Mouse (Mus musculus) right cerebral cortex, postnatal 10 days (tissue): ENCODE results near the gene Trip6.

Experiments used
- DNase-seq, 2 experiments: peaks; one replicate each; pipeline ENCODE4 v3.0.0; 2021; ENCODE audit warnings: low spot score in 2 of 2

The Trip6 gene

DNA sequence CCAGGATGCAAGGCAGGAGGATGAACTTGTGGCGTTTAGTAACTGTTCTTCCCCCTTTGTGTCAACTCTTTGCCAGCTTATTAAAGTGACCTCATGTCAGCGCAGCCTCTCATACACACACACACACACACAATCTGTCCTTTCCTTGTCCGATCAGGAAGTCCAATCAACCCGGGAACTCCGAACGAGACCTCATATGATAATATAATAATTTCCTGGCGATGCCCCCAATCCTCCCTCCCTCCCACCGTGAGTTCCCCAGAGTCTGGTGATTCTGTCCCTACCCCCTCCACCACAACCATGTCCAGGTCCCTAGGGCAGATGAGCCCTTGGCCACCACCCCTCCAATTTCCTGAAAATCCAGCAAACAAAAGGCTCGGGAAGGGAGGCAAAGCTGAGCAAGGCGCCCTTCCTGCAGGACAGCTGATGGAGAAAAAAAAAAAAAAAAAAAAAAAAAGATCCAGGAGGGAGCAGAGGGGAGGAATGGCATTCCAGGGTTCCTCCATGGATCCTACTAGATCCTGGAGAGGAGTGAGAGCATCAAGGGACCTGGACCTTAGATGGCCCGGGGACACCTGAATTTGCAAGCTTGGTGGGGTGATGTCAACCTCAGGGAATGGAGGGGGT is 24.6 kb upstream of the Trip6 start:
- no peak for DNase-seq

DNA sequence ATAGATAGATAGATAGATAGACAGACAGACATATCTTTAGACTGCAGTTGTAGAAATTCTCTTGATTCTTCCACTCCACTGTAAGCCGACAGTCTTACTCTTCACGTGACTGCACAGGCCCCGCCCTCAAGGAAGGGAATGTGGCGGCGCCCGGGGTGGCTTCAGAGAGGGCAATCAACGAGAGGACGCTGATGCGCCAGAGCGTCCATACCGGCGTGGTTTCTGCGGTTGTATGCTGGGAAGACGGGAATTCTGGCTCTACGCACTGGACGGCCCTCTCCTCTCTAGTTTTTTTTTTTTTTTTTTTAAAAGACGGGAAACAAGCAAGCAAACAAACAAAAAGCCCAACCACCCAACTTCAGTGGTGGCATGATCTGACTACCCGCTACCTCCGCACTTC is 24.1 kb upstream of the Trip6 start:
- DNase-seq: peak; percentile 96

DNA sequence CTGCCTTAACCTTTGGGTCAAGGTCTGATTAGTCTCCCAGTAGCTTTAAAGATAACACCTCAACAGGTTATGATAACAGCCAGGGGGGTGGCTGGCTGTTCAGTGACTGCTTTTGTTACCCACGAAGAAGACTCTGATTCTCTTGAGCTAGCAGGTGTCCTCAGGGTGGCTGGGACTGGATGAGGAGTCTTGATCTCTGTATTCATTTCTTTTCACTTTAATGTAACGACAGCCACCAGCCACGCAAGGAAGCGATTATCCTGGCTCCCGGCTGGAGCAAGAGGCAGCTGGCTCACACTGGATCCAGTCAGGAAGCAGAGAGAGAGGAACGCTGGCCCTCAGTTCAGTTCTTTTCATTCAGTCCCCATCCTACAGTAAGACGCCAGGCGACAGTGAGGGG is 23.0 kb upstream of the Trip6 start:
- no peak for DNase-seq

DNA sequence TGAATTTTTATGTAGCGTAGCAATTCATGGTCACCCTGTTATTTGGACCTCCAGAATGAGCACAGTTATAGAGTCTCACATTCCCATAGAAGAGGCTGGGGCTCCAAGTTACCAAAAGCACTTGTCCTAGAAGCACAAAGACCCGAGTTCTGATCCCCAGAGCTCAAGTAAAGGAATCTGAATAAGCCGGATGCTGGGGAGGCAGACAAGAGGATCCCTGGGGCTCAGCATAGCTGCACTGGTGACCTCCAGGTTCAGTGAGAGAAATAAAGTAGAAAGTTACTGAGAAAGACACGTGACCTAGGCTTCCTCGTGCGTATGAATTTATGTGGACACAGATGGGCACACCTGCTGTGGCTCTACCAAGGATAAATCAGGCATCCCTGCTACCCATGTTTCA is 20.9 kb upstream of the Trip6 start:
- DNase-seq: no peak

DNA sequence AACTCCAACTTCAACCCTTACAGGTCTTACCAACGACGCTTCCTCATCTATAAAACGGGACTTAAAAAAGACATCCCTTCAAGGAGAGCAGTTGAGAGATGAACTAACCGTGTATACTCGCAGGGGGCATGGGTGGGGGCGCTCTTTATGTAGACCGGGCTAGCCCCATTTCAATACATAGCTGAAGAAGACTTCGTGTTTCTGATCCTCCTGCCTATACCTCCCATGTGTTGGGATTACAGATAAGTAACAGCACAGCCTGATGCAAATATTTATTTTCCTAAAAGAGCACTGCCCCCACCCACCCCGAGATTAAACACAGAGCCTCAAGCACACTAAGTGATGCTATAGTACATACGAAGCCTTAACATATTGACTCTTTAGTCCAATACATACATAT is 20.1 kb upstream of the Trip6 start:
- no peak for DNase-seq

DNA sequence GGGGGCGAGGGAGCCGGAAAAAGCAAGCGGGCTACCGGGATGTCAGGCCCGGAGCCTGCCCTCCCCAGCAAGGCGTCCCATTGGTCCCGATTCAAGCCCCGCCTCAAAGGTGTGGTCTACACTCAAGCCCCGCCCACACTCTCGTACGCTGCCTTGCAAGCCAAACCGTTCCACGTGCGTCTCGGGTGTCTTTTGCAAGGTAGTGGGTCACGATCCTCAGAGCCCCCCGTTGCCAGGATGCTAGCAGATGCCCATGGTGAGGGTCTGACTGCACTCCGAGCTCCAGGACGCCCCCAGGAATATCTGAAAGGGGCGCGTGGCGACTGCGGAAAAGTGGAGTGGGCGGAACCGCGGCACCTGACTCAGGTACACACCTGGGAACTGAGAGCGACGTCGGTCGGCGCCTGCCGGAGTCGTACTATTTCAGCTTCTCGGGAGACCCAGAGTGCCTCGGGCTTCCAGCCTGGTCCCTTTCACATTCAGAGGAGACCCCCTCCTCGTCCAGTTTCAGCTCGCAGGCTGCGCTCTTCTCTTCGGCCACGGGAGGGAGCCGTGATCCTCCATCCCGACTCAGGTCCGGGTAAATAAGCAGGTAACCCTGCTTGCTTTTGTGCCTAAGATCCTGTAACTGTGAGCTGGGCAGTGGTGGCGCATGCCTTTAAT is 19.4 kb upstream of the Trip6 start, which contains the start of gene Slc12a9:
Slc12a9 (minus strand) TSS at position 86 of the 663 bp plus-strand sequence.
- DNase-seq: peak; percentile 96 to 97

DNA sequence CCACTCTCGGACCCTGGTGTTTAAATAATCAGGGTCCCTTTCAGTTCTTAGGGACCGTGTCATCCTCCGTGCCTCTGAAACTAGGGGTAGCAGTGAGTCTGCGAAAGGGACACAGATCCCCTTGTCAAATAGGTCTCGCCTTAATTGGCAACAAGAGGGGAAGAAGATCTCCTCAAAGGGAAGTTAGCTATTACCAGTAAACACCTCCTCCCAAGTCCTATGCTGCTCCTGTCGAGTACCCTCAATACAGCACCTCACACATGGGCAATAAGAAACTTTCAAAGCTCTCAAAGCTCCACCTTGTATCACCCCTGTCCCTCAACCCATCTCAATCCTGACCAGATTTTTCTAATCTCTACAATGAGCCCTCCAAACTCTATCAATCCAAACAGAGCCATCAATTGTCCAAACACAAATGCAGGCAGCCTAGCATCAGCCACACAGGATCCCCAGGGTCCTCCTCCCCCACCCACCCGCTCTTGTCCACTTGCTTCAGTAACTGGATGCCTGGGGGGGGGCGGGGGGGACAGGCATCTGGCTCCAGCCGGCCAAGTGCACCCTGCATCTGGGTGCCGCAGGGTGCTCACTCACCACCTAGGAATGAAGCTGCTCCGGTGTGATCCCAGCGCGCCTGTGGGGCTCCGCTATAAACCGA is 18.8 kb upstream of the Trip6 start:
- no peak for DNase-seq

DNA sequence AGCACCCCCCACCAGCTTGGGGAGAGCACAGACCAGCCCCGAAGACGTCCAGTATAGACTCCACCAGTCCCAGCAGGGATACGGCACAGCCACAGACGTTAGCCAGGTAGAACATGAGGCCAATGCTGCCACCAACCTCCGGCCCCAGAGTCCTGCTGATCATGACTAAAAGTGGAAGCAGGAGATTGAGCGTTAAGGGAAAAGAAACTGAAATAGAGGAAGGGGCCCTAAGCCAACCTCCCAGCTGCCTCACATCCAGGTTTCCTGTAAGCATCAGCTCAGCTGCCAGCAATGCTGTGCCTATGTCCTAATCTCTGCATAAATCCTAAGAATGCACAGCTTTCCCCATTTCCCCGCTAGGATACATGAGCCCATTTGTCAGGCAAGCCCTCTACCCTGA is 16.7 kb upstream of the Trip6 start:
- no peak for DNase-seq

DNA sequence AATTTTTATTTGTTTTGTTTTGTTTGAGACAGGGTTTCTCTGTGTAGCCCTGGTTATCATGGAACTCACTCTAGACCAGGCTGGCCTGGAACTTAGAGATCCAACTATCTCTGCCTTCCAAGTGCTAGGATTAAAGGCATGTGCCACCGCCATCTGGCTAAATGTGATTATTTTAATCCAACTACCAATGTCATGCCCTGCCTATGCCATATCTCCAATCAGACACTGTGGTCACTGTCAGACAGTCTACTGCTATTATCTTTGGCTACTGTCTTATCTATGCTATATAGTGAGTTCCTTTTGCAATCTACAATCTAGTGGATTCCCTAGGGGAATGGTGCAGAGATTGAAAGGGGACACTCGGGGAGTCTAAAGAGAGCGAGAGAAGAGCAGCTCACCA is 6.8 kb upstream of the Trip6 start:
- DNase-seq: no peak

DNA sequence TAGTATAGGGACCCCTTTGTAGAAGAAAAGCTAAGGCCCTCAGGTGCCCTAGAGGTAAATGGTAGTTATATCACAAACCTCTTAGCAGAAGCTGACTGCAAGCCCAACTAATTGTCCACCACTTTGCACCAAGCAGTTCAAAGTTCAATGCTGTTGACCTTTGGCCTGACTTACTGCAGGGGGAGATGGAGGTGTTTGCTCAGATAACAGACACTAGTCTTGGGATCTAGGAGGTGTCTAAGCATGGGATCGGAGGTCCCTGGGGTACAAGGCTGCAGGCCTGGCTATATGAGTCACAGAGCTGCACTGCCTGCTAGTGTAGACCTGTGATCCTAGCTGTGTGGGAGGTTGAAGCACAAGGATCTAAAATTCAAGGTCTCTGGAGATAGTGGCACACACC is 4.4 kb upstream of the Trip6 start:
- DNase-seq: no peak

DNA sequence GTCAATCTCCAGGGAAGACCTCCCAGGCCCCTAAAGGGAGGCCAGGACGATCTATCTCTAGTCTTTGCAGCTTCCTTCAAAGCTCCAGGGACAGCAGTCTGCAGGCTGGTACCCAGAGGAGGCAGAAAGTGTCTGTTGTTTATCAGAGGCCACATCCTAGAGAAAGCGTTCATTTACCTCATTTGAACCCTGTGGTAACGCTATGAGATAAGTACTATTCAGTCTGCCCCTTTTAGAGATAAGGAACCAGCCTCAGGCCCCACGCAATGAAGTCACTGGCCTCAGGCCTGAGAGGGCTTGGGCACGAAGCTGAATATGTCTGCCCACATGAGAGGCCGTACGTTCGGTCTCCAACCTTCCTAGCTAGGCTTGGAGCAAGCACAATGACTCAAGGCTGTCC is 3.2 kb upstream of the Trip6 start:
- DNase-seq: no peak

DNA sequence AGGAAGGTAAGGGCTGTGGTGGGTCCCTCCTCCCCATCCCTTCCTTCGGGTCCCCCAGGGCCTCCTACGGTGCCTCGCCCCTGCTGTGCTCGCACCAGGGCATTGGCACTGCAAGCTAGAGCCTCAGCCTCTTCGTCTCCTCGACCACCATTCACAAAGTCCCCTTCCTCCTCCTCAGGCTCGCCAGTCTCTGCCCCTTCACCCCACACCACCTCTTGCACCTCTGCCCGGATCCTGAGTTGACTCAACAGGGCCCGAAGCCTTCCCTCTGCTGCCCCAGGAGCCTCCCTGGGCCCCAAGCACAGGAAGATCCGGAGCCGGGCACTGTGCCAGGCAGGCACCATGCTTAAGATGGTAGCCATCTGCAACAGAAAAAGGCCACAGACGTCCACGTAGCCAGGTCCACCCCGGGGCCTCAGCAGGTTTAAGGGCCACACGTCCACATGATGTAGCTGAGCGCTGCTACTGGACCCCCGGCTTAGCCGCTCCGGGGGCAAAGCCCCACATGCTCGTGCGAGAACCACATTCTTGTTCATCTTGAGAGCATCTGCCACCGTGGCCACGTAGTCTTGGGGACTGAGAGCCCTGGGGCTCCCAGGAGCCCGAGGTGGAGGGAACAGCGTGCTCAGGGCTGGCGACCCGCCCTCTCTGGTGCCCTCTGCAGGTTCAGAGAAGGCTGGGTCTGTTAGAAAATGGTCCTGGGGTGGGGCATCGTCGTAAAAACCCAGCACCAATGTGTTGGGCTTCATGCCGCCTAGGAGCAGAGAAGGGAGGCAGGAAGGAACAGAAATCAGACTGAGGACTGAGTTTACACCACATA is 1.1 kb upstream of the Trip6 start:
- DNase-seq: no peak

DNA sequence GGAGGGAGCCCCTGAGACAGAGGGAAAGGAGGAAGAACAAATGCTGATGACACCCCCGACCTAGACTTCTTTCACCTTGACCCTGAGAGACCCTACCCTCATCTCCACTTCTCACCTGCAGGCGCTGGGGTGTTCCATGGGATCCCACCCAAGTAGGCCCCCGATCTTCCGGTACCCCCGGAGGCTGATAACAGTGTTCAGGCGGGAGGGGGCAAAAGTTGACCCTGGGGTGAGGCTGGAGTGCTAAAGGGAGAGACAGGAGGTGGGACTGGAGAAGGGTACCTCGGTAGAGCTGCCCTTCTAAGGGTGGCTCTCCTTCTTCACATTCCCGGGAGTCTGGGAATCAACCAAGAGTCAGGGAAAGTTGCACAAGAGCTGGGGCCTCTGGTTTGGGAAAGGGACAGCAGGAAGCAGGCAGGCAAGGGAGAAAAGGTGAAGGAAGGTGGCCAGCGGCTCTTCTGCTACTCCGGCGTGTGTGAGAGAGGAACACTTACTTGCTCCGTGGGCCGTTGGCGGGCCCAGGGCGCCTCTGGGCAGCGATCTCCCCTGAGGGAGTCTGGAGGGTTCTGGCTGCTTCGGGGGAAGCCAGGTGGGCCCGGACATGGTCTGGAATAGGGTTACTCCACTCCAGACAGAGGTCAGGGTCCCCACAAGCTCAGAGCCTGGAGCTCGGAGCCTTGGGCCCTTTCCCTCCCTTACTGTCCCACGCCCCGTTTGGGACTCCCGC is 575 bp downstream of the Trip6 start:
- DNase-seq: no peak

DNA sequence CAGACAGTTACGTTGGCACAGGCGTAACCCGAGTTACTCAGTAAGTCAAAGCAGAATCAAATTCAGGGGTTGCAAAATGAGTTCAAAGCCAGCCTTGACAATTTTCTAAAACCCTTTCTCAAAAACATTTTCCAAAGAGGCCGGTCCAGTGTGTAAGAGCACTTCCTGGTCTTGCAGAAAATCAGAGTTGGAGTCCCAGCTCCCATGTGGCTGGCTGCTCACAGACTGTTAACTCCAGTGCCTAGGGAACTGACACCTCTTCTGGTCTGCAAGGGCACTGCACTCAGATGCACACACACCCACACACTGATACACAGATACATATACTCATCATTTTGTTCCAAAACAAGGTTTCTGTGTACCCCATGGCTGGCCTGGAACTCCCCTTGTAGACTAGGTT is 5.8 kb downstream of the Trip6 start:
- no peak for DNase-seq

DNA sequence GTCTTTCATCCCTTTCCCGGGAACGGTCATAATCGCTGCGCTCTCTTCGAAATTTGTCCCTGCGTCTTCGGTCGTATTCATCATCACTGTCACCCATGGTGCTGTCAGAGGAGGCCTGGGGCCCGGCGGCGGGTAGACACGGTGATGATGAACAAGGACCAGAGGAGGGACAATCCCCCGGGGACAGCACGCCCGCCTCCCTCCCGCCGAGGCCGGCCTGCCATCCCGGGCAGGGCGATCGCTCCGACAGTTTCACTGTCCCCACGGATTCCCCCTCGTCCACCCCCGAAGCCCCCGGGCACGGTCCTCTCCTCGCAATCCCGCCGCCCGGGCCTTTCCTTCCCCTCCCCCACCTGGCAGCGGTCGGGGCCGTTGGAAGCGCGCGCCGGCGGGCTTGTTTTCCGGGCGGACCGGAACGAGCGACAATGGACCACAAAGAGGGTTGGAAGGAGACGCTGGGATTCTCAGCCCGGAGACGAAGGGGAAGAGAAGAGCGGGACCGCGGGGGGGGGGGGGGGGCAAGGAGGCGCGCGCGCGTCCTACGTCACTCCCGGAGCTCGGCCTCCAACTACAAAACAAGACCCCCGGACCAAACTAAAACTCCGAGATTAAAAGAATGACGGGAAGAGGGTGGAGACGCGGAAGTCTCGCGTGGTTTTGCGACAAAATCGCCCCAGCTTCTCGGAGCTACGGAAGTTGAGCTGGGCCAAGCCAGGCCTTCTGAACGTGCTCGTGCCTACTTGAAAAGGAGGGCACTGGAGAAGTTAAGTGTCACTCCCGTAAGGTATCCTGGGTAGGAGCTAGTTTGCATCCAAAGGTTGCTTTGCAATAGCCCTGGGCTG is 6.9 kb downstream of the Trip6 start, which contains the start of gene Srrt:
Srrt (minus strand) TSS at position 604 of the 842 bp plus-strand sequence.
- DNase-seq: peak; percentile 96 to 97

DNA sequence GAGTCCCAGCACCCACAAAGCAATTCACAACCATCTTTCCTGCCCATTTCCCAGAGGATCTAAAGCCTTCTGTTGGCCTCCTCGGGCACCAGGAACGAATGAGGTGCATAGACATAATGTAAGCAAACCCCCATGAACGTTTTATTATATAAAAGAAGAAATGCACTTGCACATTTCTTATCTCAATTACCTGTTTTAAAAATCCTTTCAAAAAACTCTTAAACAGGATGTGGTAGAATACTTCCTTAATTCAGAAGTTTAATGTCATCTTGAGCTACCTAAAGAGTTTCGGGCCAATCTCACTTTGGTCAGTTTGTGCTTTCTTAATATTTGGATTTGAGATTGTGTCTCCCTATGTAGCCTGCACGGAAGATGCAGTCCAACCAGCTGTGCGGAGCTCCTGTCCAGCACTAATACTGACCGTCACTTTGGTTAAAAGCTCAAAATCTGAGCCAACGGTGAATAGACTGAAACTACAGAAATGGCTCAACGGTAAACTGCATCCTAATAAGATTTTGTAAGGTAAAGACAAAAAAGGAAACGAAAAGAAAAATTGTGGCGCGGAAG is 7.7 kb downstream of the Trip6 start:
- DNase-seq: no peak

DNA sequence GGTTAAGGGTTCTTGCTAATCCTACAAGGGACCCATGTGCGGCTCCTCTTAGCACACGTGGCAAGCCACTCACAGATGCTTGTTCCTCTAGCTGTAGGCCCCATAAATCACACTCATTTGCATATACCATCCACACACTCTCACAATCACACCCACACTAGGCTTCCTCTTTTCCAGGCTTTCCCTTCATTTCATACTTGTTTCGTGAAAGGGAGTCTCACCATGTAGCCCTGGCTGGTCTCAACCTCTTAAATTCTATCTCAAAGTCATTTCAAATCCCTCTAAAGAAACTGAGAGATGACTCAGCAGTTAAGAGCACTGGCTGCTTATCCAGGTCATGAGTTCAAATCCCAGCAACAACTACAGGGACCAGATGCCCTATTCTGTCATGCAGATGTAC is 8.4 kb downstream of the Trip6 start:
- no peak for DNase-seq

DNA sequence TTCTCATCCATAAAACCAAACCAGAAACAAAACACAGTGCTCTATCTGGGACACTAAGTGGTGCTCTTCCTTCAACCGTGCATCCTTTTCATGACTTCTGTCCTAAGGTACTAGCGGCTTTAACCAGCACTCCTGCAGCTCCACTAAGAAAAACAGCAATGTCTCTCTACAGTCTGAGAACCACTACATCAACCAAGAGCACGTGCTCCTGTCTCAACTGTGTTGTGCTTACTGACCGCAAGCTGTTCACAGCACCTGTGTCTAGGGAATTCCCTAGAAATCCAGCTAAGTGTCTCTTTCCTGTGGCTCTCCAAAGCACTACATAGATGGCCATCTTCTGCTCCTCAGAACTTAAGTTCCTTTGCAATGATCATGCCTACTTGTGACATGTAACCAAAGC is 9.4 kb downstream of the Trip6 start:
- DNase-seq: no peak

DNA sequence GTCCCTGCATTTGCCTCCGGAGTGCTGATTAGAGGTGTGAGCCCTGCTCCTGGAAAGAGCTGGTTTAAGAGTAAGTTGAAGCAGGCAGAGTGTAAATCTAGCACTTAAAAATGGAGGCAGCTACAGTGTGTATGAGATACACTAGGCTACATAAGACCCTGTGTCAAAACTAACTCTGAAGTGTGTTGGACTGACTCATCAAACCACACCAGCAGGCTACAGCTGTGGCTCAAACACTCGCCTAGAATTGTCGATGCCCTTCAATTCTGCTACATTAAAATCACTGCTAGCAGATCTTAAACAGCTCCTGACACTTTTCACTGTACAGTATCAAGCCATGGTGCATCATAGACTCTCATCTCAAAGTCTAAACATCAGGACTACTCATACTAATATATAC is 10.0 kb downstream of the Trip6 start:
- no peak for DNase-seq

DNA sequence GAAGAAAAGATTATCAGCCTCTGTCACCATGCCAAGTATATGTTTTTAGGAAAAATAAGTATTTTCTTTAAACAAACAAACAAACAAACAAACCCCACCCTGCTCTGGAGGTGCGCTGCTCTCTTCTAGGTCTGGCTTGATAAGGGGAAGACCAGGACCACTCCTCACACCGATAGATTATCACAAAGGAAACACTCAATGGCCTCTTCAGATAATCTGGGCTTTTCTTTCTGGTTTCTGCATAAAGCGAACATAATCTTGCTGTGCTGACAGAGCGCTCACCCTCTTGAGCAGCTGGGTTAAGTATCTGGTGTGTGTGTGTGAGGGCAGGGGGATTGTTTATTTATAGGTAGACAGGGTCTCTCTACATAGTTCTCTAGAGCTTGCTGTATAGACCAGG is 10.6 kb downstream of the Trip6 start:
- no peak for DNase-seq
